Mouse (Mus musculus): ENCODE data around the gene AC140267.1. TPM values are rescaled to one million over a fixed set of nuclear protein-coding genes. Genes with fewer than 3 reads are reported as not detected.

AC140267.1 gene
- not detected in 2 replicates for polyA plus RNA-seq (2014; fragmentation: Nextera tagmentation; extraction: Ambion mirVana)

DNA sequence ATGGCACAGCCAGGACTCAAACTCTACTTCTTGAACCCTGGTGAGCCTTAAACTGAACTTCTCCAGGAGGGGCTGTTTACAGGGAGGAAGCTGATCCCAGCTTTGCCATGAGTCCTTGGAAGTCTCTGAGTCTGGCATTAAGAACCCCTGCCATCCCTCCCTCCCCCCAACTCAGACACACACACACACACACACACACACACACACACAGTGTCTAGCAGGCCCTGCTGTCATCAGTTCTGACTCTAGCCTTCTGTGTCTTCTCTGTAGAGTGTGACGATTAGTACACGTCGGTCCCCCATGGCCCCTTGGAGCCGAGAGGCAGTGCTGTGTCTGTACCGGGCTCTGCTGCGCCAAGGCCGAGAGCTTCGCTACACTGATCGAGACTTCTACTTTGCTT lies at the start of gene AC140267.1:
AC140267.1 (plus strand) TSS at position 301 of the 400 bp plus-strand sequence.
- peak within 1 kb of the TSS; percentile 82 for H3K4me2 ChIP-seq (ENCODE audit: low read depth, low read length, severe bottlenecking)
- H3K4me1 ChIP-seq (replicated peaks; ENCODE audit: control insufficient read depth, insufficient read depth, low read length): peaks cover 4% of the 10 kb centered on the region; the same call in 1 of the 2 replicates
- H3K9me3 ChIP-seq (ENCODE audit: control insufficient read depth, low read length): no peaks in the 10 kb centered on the region
- H3K4me3 ChIP-seq (ENCODE audit: low read depth, low read length): peak within 1 kb of the TSS; percentile 89
- H3K27ac ChIP-seq (ENCODE audit: low read depth, low read length): no peak within 1 kb of the TSS
- WGBS: 95% methylated on average over 9 of the region's 9 CpGs
- DNase-seq (ENCODE audit: low spot score) (no peak), ATAC-seq (replicated peaks; ENCODE audit: low FRiP score) (no peak)
- H3K36me3 ChIP-seq (ENCODE audit: control insufficient read depth, insufficient read depth, low read length): peaks cover 3% of the 10 kb centered on the region; the same call in 1 of the 2 replicates
- peak within 1 kb of the TSS; percentile 72 for H3K9ac ChIP-seq (ENCODE audit: low read length)
- H3K27me3 ChIP-seq (ENCODE audit: control insufficient read depth, insufficient read depth, low read length): no peaks in the 10 kb centered on the region

DNA sequence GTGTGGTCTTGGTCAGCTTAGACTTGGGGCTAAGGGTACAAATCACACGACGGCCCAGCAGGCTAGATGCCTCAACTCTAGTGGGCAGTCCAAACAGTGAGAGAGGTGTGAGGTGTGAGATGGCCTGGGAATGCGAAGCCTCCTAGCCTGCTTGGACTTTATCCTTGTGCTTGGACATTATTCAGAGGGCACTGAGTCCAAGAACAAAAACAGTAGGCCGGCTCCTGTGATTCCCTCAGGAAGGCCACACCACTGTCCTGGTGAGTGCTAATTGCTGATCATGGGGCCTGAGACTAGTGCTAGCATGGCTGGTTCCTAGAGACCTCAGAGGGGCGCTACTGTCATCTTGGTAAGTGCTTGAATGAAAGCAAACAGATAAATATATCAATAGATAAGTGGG lies 46.7 kb upstream of the AC140267.1 start:
- WGBS: 83% methylated on average over 5 of the region's 5 CpGs
- Histone ChIP-seq H3K9ac (ENCODE audit: low read length) (no peak overlapping the region), H3K4me2 (ENCODE audit: low read depth, low read length, severe bottlenecking) (no peak overlapping the region), H3K27ac (ENCODE audit: low read depth, low read length) (no peak overlapping the region), H3K4me1 (replicated peaks; ENCODE audit: control insufficient read depth, insufficient read depth, low read length) (no peaks in the 10 kb centered on the region), H3K9me3 (ENCODE audit: control insufficient read depth, low read length) (no peaks in the 10 kb centered on the region), H3K27me3 (ENCODE audit: control insufficient read depth, insufficient read depth, low read length) (no peaks in the 10 kb centered on the region), H3K36me3 (ENCODE audit: control insufficient read depth, insufficient read depth, low read length) (no peaks in the 10 kb centered on the region; the same call in 1 of the 2 replicates), H3K4me3 (ENCODE audit: low read depth, low read length) (no peak overlapping the region)
- DNase-seq (ENCODE audit: low spot score) (no peak), ATAC-seq (replicated peaks; ENCODE audit: low FRiP score) (no peak)

GRCm38 (mm10) chr15:80190075-80190474 lies 45.6 kb upstream of the AC140267.1 start:
- H3K4me3 ChIP-seq (ENCODE audit: low read depth, low read length): no peak overlapping the region
- ATAC-seq (replicated peaks; ENCODE audit: low FRiP score) (no peak), DNase-seq (ENCODE audit: low spot score) (no peak)
- no peak overlapping the region for H3K27ac ChIP-seq (ENCODE audit: low read depth, low read length)
- H3K36me3 ChIP-seq (ENCODE audit: control insufficient read depth, insufficient read depth, low read length): no peaks in the 10 kb centered on the region
- H3K4me2 ChIP-seq (ENCODE audit: low read depth, low read length, severe bottlenecking): no peak overlapping the region
- H3K9me3 ChIP-seq (ENCODE audit: control insufficient read depth, low read length): no peaks in the 10 kb centered on the region
- WGBS: 74% methylated on average over 4 of the region's 4 CpGs
- no peaks in the 10 kb centered on the region for H3K27me3 ChIP-seq (ENCODE audit: control insufficient read depth, insufficient read depth, low read length)
- H3K9ac ChIP-seq (ENCODE audit: low read length): no peak overlapping the region
- no peaks in the 10 kb centered on the region for H3K4me1 ChIP-seq (replicated peaks; ENCODE audit: control insufficient read depth, insufficient read depth, low read length)

- Histone ChIP-seq H3K9me3 (ENCODE audit: control insufficient read depth, low read length) (no peaks in the 10 kb centered on the region), H3K27ac (ENCODE audit: low read depth, low read length) (no peak overlapping the region), H3K4me3 (ENCODE audit: low read depth, low read length) (no peak overlapping the region), H3K4me2 (ENCODE audit: low read depth, low read length, severe bottlenecking) (no peak overlapping the region), H3K27me3 (ENCODE audit: control insufficient read depth, insufficient read depth, low read length) (no peaks in the 10 kb centered on the region), H3K9ac (ENCODE audit: low read length) (no peak overlapping the region), H3K36me3 (ENCODE audit: control insufficient read depth, insufficient read depth, low read length) (no peaks in the 10 kb centered on the region), H3K4me1 (replicated peaks; ENCODE audit: control insufficient read depth, insufficient read depth, low read length) (no peaks in the 10 kb centered on the region)
- 79% methylated on average over 8 of the region's 8 CpGs for WGBS
- DNase-seq (ENCODE audit: low spot score) (no peak), ATAC-seq (replicated peaks; ENCODE audit: low FRiP score) (no peak)
Measured at GRCm38 (mm10) chr15:80191585-80192245, 43.9 kb upstream of the AC140267.1 start.

DNA sequence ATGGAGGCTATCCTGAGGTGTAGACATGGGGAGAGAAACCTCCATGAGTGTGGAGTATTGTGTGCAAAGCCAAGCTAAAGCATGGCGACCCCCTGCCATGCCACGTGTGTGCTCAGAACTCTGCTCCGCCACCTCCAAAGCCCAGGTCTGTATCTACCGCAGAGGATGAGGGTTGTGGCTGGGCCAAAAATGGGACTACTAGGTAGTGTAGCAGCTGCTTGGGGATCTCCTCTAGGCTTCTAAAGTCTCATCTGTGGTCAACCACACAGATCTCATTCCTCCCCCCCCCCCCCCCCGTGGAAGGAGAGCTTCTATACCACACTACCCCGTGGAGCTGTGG lies 43.4 kb upstream of the AC140267.1 start:
- H3K4me3 ChIP-seq (ENCODE audit: low read depth, low read length): no peak overlapping the region
- ATAC-seq (replicated peaks; ENCODE audit: low FRiP score) (no peak), DNase-seq (ENCODE audit: low spot score) (no peak)
- H3K4me1 ChIP-seq (replicated peaks; ENCODE audit: control insufficient read depth, insufficient read depth, low read length): no peaks in the 10 kb centered on the region
- H3K9ac ChIP-seq (ENCODE audit: low read length): no peak overlapping the region
- WGBS: 92% methylated on average over 5 of the region's 6 CpGs
- no peaks in the 10 kb centered on the region for H3K36me3 ChIP-seq (ENCODE audit: control insufficient read depth, insufficient read depth, low read length)
- H3K27ac ChIP-seq (ENCODE audit: low read depth, low read length): no peak overlapping the region
- H3K27me3 ChIP-seq (ENCODE audit: control insufficient read depth, insufficient read depth, low read length): no peaks in the 10 kb centered on the region
- H3K9me3 ChIP-seq (ENCODE audit: control insufficient read depth, low read length): no peaks in the 10 kb centered on the region
- H3K4me2 ChIP-seq (ENCODE audit: low read depth, low read length, severe bottlenecking): no peak overlapping the region

- H3K36me3 ChIP-seq (ENCODE audit: control insufficient read depth, insufficient read depth, low read length): no peaks in the 10 kb centered on the region
- H3K9me3 ChIP-seq (ENCODE audit: control insufficient read depth, low read length): no peaks in the 10 kb centered on the region
- no peak overlapping the region for H3K4me2 ChIP-seq (ENCODE audit: low read depth, low read length, severe bottlenecking)
- H3K4me3 ChIP-seq (ENCODE audit: low read depth, low read length): no peak overlapping the region
- H3K4me1 ChIP-seq (replicated peaks; ENCODE audit: control insufficient read depth, insufficient read depth, low read length): no peaks in the 10 kb centered on the region
- ATAC-seq (replicated peaks; ENCODE audit: low FRiP score) (no peak), DNase-seq (ENCODE audit: low spot score) (no peak)
- WGBS: 82% methylated on average over 7 of the region's 7 CpGs
- no peaks in the 10 kb centered on the region for H3K27me3 ChIP-seq (ENCODE audit: control insufficient read depth, insufficient read depth, low read length)
- no peak overlapping the region for H3K27ac ChIP-seq (ENCODE audit: low read depth, low read length)
- H3K9ac ChIP-seq (ENCODE audit: low read length): no peak overlapping the region
Measured at GRCm38 (mm10) chr15:80192847-80193246, 42.8 kb upstream of the AC140267.1 start.

GRCm38 (mm10) chr15:80199556-80199955 lies 36.1 kb upstream of the AC140267.1 start:
- Histone ChIP-seq H3K9me3 (ENCODE audit: control insufficient read depth, low read length) (no peaks in the 10 kb centered on the region), H3K27ac (ENCODE audit: low read depth, low read length) (no peak overlapping the region), H3K27me3 (ENCODE audit: control insufficient read depth, insufficient read depth, low read length) (no peaks in the 10 kb centered on the region), H3K4me1 (replicated peaks; ENCODE audit: control insufficient read depth, insufficient read depth, low read length) (no peaks in the 10 kb centered on the region), H3K36me3 (ENCODE audit: control insufficient read depth, insufficient read depth, low read length) (no peaks in the 10 kb centered on the region), H3K9ac (ENCODE audit: low read length) (no peak overlapping the region), H3K4me2 (ENCODE audit: low read depth, low read length, severe bottlenecking) (no peak overlapping the region), H3K4me3 (ENCODE audit: low read depth, low read length) (no peak overlapping the region)
- DNase-seq (ENCODE audit: low spot score) (no peak), ATAC-seq (replicated peaks; ENCODE audit: low FRiP score) (no peak)
- 49% methylated on average over 2 of the region's 2 CpGs for WGBS

DNA sequence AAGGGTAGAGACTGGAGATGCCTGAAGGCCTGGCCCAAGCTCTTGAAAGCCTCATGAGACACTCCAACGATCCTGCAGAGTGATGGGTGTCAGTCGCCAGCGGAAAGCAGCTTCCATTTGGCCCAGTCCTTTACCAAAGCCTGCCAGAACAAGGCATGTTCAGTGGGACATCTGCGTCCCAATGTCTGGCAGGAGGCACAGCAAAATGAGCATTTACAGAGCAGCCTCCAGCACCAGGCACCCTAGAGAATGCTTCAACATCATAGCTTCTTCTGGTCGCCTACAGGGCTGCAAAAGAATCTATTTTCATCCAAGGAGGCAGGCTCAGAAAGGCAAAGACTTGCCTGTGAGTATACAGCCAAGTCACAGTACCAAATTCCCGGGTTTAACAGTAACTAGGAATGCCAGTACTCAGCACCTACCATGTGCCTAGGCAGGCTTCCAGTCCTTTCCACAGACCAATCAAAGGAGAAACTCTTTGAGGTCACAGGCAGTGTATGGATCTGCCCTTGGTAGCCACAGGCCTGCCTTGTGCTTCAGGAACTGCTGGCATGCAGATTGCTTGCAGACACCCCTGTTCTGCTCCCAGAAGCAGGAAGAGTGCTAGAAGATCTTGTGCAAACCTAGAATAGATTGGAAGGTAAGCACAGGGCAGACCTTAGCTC lies 33.4 kb upstream of the AC140267.1 start:
- ATAC-seq (replicated peaks; ENCODE audit: low FRiP score): no peak
- WGBS: 91% methylated on average over 6 of the region's 6 CpGs
- Histone ChIP-seq H3K9me3 (ENCODE audit: control insufficient read depth, low read length) (no peaks in the 10 kb centered on the region), H3K4me3 (ENCODE audit: low read depth, low read length) (no peak overlapping the region), H3K27ac (ENCODE audit: low read depth, low read length) (no peak overlapping the region), H3K4me1 (replicated peaks; ENCODE audit: control insufficient read depth, insufficient read depth, low read length) (no peaks in the 10 kb centered on the region), H3K27me3 (ENCODE audit: control insufficient read depth, insufficient read depth, low read length) (no peaks in the 10 kb centered on the region), H3K4me2 (ENCODE audit: low read depth, low read length, severe bottlenecking) (no peak overlapping the region), H3K36me3 (ENCODE audit: control insufficient read depth, insufficient read depth, low read length) (no peaks in the 10 kb centered on the region), H3K9ac (ENCODE audit: low read length) (no peak overlapping the region)
- no peak for DNase-seq (ENCODE audit: low spot score)

GRCm38 (mm10) chr15:80203406-80203805 lies 32.2 kb upstream of the AC140267.1 start:
- peak; percentile 62 for DNase-seq (ENCODE audit: low spot score)
- no peaks in the 10 kb centered on the region for H3K4me1 ChIP-seq (replicated peaks; ENCODE audit: control insufficient read depth, insufficient read depth, low read length)
- H3K27me3 ChIP-seq (ENCODE audit: control insufficient read depth, insufficient read depth, low read length): no peaks in the 10 kb centered on the region
- H3K27ac ChIP-seq (ENCODE audit: low read depth, low read length): no peak overlapping the region
- no peak for ATAC-seq (replicated peaks; ENCODE audit: low FRiP score)
- 35% methylated on average over 4 of the region's 4 CpGs for WGBS
- no peaks in the 10 kb centered on the region for H3K9me3 ChIP-seq (ENCODE audit: control insufficient read depth, low read length)
- H3K4me3 ChIP-seq (ENCODE audit: low read depth, low read length): no peak overlapping the region
- H3K36me3 ChIP-seq (ENCODE audit: control insufficient read depth, insufficient read depth, low read length): no peaks in the 10 kb centered on the region
- H3K9ac ChIP-seq (ENCODE audit: low read length): no peak overlapping the region
- no peak overlapping the region for H3K4me2 ChIP-seq (ENCODE audit: low read depth, low read length, severe bottlenecking)

Data from forebrain, embryonic 11.5 days (tissue).